Mouse (Mus musculus): ENCODE results near the gene Spem1.

DNA sequence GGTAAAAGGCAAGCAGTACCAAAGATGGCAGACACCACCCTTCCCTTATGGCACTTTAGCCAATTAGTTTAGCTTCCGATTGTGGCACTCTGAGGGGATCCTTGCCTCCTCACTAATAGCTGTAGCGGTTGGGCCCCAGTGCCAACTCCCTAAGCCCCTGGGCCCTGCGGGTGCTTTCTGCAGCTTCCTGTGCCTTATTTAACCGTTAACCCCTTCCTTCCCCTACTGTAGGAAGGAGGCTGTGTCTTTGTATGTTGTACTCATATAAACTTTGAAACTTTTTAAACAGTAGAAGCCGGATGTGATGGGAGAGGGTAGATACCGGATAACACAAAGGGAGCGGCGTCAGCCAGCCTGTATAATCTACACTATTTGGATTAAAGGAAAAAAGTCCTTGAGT lies 28.8 kb upstream of the Spem1 start:
- TF ChIP-seq CTCF (IDR thresholded peaks at IDR 0.05; ENCODE audit: low read depth, low read length) (no peak), POLR2A (IDR thresholded peaks at IDR 0.05; ENCODE audit: insufficient read depth, low read length) (no peak), EP300 (IDR thresholded peaks at IDR 0.05; ENCODE audit: insufficient read depth, low read depth, low read length) (no peak)

All from ES-Bruce4 (cell line).